Mouse (Mus musculus): ENCODE data around the gene Alg6. TPM values are rescaled to one million over a fixed set of nuclear protein-coding genes. Genes with fewer than 3 reads are reported as not detected.

Alg6 gene
- polyA plus RNA-seq (2015; fragmentation: Nextera tagmentation; extraction: Ambion mirVana), result 11.1 and 13.9 TPM in 2 replicates

DNA sequence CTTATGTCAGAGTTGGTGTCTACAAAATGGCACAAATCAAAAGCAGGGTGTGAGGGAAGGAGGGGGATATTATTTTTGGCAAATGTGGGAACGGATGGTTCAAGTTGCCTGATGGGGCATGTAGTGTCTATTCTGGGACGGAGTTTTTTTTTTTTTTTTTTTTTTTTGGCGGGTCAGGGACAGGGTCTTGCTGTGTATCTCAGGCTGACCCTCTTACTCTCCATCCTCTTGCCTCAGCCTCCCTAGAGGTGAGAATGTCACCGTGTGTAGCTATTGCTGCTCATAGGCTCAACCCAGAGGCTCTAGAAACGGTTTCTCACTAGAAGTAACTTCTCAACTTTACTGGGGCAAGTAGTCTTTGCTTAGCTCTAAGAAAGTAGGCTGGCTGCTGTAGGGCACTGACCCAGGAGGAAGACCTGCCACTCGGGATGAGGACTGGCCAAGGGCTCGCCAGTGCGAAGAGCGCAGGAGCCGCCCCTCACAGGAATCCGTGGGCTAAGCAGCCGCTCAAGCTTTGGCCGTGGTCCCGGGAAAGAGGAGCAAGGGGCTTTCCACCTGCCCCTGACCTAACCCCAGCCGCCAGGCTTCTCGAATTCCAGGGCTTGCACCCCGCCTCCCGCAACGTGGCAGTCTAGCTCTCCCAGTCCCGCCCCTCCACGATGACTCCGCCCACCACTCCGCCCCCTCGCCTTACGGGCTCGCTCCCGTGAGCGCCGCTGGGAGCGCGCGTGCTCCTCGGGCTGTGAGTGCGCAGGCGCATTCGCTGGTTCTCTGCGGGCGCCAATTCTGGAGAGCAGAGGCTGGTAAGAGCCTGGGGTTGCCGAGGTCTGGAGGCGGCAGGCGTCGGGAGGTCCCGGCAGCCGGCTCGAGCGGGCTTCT, at the start of gene Alg6:
TSS of gene Alg6 (plus strand) at position 761 of the 879 bp plus-strand sequence.
- no peaks in the 10 kb centered on the region for H3K9me3 ChIP-seq
- H3K4me1 ChIP-seq (replicated peaks), result peaks cover 5% of the 10 kb centered on the region; the same call in 1 of the 2 replicates
- H3K9ac ChIP-seq, result peak within 1 kb of the TSS; percentile 84
- peak within 1 kb of the TSS; percentile 71 for H3K4me3 ChIP-seq
- peak within 1 kb of the TSS; percentile 63; the same call in 1 of the 2 replicates for H3K27ac ChIP-seq (replicated peaks)
- 0 out of 2 replicates have a peak, but pooled peaks cover 2% of the 10 kb centered on the region for H3K36me3 ChIP-seq
- peak; percentile 95 for ATAC-seq (ENCODE audit: low FRiP score, low read depth)
- no peaks in the 10 kb centered on the region for H3K27me3 ChIP-seq
- 4% methylated on average over 41 of the region's 46 CpGs for WGBS
- peak within 1 kb of the TSS; percentile 93 for H3K4me2 ChIP-seq

DNA sequence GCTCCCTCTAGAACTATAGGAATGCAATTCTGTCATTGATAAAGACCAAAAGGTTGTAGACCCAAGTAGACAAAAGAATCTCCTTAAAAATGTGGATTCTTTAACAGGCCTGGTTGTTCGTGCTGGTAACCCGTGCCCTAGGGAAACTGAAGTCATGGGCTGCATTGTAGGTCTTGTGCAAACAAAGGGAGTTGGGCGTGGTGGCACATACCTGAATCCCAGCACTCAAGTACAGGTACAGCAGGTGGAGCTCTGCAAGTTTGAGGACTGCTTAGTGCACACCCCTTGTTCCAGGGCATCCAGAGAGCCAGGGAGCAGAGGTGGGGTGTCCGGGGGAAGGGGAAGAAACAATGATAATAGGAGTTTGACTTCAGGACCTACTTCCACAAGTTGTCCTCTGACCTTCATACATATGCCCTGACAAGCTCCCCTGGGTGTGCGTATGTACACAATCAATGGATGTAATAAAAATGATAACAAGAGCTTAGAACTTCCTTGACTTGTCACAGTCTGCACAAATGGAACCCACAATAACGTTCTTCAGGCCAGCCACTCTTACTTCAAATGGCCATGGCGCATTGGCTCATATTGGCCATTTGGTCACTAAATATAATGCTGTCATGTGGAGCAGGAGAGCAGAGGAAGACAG, 45.1 kb upstream of the Alg6 start:
- ATAC-seq (ENCODE audit: low FRiP score, low read depth), result no peak
- peaks cover 16% of the 10 kb centered on the region for H3K27me3 ChIP-seq
- no peak overlapping the region for H3K4me3 ChIP-seq
- H3K4me1 ChIP-seq (replicated peaks), result no peaks in the 10 kb centered on the region
- H3K4me2 ChIP-seq, result no peak overlapping the region
- WGBS, result 91% methylated on average over 7 of the region's 7 CpGs
- no peak overlapping the region for H3K9ac ChIP-seq
- no peaks in the 10 kb centered on the region for H3K9me3 ChIP-seq
- H3K27ac ChIP-seq (replicated peaks), result no peak overlapping the region
- H3K36me3 ChIP-seq, result no peaks in the 10 kb centered on the region

DNA sequence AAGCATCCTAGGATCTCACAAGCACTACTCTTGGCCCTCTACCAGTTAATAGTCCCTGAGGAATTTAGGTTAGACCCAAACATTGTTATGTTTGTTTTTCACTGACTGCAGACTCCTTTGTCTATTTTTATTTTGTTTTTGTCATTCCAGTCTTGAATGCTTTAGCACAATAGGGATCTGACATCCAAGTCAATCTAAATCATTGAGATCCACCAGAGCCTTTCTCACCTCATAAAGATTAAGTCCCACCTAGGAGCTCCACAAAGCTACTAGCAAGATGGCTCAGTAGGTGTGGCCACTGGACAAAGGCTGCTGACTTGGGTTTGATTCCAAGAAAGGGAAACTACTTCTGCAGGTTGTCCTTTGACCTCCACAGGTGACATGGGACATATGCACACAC, 40.3 kb upstream of the Alg6 start:
- no peak overlapping the region for H3K9ac ChIP-seq
- no peaks in the 10 kb centered on the region for H3K4me1 ChIP-seq (replicated peaks)
- no peaks in the 10 kb centered on the region for H3K36me3 ChIP-seq
- no peak overlapping the region for H3K4me3 ChIP-seq
- H3K9me3 ChIP-seq, result no peaks in the 10 kb centered on the region
- no peaks in the 10 kb centered on the region for H3K27me3 ChIP-seq
- H3K27ac ChIP-seq (replicated peaks), result no peak overlapping the region
- ATAC-seq (ENCODE audit: low FRiP score, low read depth), result no peak
- no peak overlapping the region for H3K4me2 ChIP-seq

DNA sequence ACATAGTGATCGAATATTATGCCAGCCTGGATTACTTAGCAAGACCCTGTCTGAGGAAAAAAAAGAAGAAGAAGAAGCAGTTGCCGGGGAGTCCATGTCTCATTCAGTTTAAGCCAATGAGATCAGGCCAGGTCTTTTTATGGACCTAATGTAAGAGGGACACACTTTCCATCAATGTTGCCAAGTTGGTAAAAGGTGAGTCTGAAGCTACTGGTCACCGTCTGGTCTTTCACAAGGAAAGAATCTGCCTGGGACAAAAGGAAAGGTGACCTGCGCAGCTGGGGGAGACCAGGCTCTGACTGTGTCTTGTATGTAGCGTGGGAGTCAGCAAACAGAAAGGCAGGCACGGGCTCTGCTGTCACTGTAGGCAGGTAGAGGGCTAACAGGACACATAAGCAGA, 31.5 kb upstream of the Alg6 start:
- Histone ChIP-seq H3K4me1 (replicated peaks) (no peaks in the 10 kb centered on the region), H3K9me3 (no peaks in the 10 kb centered on the region), H3K4me2 (no peak overlapping the region), H3K27ac (replicated peaks) (no peak overlapping the region), H3K9ac (no peak overlapping the region), H3K36me3 (no peaks in the 10 kb centered on the region), H3K4me3 (no peak overlapping the region), H3K27me3 (no peaks in the 10 kb centered on the region)
- WGBS, result 85% methylated on average over 6 of the region's 6 CpGs
- ATAC-seq (ENCODE audit: low FRiP score, low read depth), result no peak

DNA sequence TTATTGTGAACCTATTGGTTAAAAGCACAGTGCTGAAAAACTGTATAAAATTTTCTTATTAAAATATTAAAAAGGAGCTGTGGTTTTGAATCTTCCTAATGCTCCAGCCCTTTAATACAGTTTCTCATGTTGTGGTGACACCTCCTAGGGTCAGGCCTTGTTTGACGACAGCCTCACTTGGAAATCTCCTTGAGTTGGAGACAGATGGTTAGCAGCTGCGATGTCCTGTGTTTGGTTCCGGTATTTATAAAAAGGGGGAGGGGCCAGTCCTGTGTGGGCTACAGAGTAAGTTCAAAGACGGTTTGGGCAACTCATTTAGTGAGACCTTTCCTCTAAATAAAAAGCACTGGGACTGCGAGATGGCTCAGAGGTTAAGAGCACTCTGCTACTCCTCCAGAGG, 29.2 kb upstream of the Alg6 start:
- Histone ChIP-seq H3K4me1 (replicated peaks) (no peaks in the 10 kb centered on the region), H3K36me3 (no peaks in the 10 kb centered on the region), H3K4me2 (no peak overlapping the region), H3K4me3 (no peak overlapping the region), H3K9me3 (no peaks in the 10 kb centered on the region), H3K9ac (no peak overlapping the region), H3K27ac (replicated peaks) (no peak overlapping the region), H3K27me3 (no peaks in the 10 kb centered on the region)
- no peak for ATAC-seq (ENCODE audit: low FRiP score, low read depth)
- WGBS, result 55% methylated on average over 5 of the region's 5 CpGs

DNA sequence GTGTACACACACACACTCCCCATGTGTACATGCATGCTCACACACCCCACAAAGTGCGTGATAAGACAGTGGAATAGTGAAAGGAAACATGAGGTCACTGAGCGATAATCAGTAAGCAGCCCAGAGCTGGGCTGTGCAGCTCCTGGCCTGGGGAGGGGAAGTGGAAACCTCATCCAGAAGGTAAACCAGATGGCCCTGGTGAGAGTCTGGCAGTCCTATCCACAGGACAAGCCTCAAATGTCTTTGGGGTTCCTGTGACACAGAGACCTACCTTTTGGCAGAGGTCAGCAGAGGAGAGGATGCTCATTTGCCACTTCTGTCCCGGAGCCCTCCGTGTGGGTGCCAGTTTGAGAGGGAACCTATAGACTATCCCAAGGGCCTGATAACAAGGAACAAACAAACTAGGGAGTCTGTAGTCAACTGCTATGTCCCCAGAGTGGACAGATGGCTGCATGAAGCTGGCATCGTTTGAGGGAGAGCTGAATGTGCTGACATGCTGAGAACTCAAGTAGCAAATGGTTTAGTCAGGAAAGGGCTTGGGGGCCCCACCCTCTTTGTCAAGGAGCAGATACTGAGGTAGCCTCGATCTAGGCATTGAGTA, 2.8 kb upstream of the Alg6 start:
- Histone ChIP-seq H3K36me3 (no peaks in the 10 kb centered on the region), H3K9ac (no peak overlapping the region), H3K9me3 (no peaks in the 10 kb centered on the region), H3K4me3 (no peak overlapping the region), H3K27ac (replicated peaks) (no peak overlapping the region), H3K4me1 (replicated peaks) (peaks cover 5% of the 10 kb centered on the region; the same call in 1 of the 2 replicates), H3K4me2 (no peak overlapping the region), H3K27me3 (no peaks in the 10 kb centered on the region)
- ATAC-seq (ENCODE audit: low FRiP score, low read depth), result no peak
- 86% methylated on average over 6 of the region's 6 CpGs for WGBS

DNA sequence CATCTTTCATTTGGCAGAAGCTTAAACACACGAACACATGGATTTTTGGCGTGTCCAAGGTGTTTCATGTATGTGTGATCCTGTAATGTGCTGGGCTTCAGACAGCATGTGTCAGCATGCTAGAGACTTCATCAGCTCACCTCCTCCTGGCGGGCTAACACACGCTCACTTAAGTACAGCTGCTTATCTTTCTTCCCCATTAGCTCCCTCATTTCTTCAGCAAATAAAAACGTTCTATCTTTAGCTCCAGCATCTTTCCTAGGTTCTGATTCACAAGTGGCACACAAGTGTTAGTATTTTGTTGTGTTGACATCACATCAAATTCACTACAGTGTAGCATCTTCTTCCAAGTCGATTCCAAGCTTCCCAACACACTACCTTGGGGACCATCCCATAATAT, 1.5 kb upstream of the Alg6 start:
- no peak overlapping the region for H3K9ac ChIP-seq
- no peak overlapping the region for H3K4me2 ChIP-seq
- 90% methylated on average over 6 of the region's 6 CpGs for WGBS
- ATAC-seq (ENCODE audit: low FRiP score, low read depth), result no peak
- no peak overlapping the region for H3K27ac ChIP-seq (replicated peaks)
- H3K27me3 ChIP-seq, result no peaks in the 10 kb centered on the region
- H3K36me3 ChIP-seq, result no peaks in the 10 kb centered on the region
- peaks cover 5% of the 10 kb centered on the region; the same call in 1 of the 2 replicates for H3K4me1 ChIP-seq (replicated peaks)
- H3K9me3 ChIP-seq, result no peaks in the 10 kb centered on the region
- no peak overlapping the region for H3K4me3 ChIP-seq

DNA sequence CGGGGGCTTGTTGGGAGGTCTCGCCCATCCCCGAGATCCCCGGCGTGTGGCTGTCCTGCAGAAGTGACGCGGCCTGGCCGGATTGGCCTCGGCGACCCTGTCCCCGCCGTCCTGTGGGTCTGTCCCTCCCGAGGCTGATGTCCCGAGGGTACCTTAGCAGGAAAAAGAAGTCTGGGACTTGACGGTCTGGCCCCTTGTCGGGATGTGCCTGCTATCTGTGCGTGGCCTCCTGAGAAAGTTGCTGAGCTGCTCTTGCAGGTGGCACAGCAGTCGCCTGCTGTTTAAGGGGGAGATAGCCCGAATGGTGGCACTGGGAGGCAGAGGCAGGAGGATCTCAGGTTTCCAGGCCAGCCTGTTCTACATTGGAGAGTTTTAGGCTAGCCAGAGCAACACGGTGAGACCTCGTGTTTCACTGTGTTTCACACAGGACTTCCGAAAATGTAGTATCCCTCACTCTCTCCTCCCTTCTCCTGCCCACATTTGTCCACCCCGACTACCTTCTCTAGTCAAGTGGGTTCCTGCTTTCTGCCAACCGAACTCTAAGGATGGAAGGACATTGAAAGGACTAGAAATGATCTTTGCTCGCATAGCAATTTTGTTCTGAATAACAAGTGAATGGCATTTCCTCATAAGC, 436 bp downstream of the Alg6 start:
- H3K4me1 ChIP-seq (replicated peaks), result peaks cover 5% of the 10 kb centered on the region; the same call in 1 of the 2 replicates
- H3K4me3 ChIP-seq, result peak overlapping the region; percentile 71
- H3K9ac ChIP-seq, result peak overlapping the region; percentile 84
- ATAC-seq (ENCODE audit: low FRiP score, low read depth), result peak; percentile 74
- 27% methylated on average over 25 of the region's 25 CpGs for WGBS
- H3K4me2 ChIP-seq, result peak overlapping the region; percentile 93
- H3K9me3 ChIP-seq, result no peaks in the 10 kb centered on the region
- H3K36me3 ChIP-seq, result 0 out of 2 replicates have a peak, but pooled peaks cover 3% of the 10 kb centered on the region
- peak overlapping the region; percentile 63; the same call in 1 of the 2 replicates for H3K27ac ChIP-seq (replicated peaks)
- H3K27me3 ChIP-seq, result no peaks in the 10 kb centered on the region

DNA sequence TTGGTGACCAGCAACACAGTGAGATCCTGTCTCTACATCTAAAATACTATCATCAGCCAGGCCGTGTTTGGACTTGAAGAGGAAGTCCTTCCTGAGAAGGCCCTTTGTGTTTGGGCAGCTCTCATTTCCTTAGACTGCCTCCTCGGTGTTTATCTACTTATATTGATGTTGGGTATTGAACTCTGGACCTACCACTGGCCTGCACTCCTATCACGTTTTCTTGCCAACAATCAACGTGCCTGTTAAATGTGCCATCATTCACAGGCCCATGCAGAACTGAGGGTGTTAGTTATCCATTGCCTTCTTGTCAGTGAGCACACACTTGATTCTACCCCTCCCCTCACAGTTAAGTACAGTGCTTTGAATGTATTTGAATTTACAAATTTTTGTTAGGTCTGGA, 2.4 kb downstream of the Alg6 start:
- ATAC-seq (ENCODE audit: low FRiP score, low read depth), result no peak
- H3K9ac ChIP-seq, result no peak overlapping the region
- no peaks in the 10 kb centered on the region for H3K27me3 ChIP-seq
- WGBS, result 86% methylated on average over 4 of the region's 4 CpGs
- peaks cover 5% of the 10 kb centered on the region; the same call in 1 of the 2 replicates for H3K4me1 ChIP-seq (replicated peaks)
- H3K27ac ChIP-seq (replicated peaks), result no peak overlapping the region
- H3K36me3 ChIP-seq, result 0 out of 2 replicates have a peak, but pooled peaks cover 3% of the 10 kb centered on the region
- H3K4me3 ChIP-seq, result no peak overlapping the region
- H3K9me3 ChIP-seq, result no peaks in the 10 kb centered on the region
- no peak overlapping the region for H3K4me2 ChIP-seq

DNA sequence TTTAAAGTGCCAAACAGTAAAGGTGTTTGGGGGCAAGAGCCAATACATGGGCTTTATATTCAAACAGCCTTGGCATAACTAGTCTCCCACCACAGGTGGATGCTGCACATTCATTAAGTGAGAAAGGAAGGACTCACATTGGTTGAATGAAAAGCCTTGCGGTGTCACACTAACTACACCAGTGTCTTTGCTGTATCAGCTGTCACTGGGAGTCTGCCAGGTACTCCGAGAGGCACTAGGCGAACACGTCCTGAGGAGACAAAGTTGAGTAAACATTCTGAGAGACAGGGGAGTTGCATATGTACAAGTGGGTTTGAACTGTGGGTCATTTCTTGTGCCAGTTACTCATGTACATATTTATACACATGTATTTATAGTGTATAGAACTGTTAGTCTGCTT, 8.9 kb downstream of the Alg6 start:
- no peak overlapping the region for H3K27ac ChIP-seq (replicated peaks)
- ATAC-seq (ENCODE audit: low FRiP score, low read depth), result no peak
- H3K4me2 ChIP-seq, result no peak overlapping the region
- no peaks in the 10 kb centered on the region for H3K27me3 ChIP-seq
- no peak overlapping the region for H3K9ac ChIP-seq
- no peak overlapping the region for H3K4me3 ChIP-seq
- H3K4me1 ChIP-seq (replicated peaks), result no peaks in the 10 kb centered on the region
- 93% methylated on average over 4 of the region's 4 CpGs for WGBS
- H3K9me3 ChIP-seq, result no peaks in the 10 kb centered on the region
- peaks cover 21% of the 10 kb centered on the region for H3K36me3 ChIP-seq

DNA sequence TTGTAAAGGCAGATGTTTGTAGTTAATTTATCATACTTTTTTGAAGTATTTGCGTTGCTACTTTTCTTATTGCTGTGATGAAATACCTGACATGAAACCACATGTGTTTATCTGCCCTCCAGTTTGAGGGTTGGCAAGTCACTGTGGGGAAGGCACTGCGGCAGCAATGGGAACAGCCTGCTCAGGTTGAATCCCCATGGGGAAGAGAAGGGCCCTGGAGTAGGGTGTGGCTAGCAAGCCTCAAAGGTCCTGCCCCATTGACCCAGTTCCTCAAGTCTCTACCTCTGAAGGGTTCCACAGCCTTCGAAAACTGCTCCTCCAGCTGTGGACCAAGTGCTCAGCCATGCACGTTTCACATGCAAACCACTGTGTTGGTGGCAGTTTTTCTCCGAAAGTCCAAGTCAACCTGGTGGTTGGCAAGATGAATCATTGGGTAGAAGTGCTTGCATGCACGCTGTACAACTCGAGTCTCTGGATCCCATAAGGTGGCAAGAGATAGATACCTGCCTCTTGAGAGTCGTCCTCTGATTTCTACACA, 10.5 kb downstream of the Alg6 start:
- Histone ChIP-seq H3K9ac (no peak overlapping the region), H3K36me3 (peaks cover 34% of the 10 kb centered on the region), H3K4me3 (no peak overlapping the region), H3K9me3 (no peaks in the 10 kb centered on the region; the same call in 1 of the 2 replicates), H3K27me3 (no peaks in the 10 kb centered on the region), H3K27ac (replicated peaks) (no peak overlapping the region), H3K4me1 (replicated peaks) (no peaks in the 10 kb centered on the region), H3K4me2 (no peak overlapping the region)
- no peak for ATAC-seq (ENCODE audit: low FRiP score, low read depth)
- WGBS, result 96% methylated on average over 8 of the region's 8 CpGs

Measured in hindbrain, embryonic 15.5 days (tissue).